Mouse (Mus musculus): ENCODE measurements around the gene Gm10643. TPM values are rescaled to one million over a fixed set of nuclear protein-coding genes. Genes with fewer than 3 reads are reported as not detected.

The Gm10643 gene
- polyA plus RNA-seq, 1 experiment from 2014 or later, result 1.2 TPM

DNA sequence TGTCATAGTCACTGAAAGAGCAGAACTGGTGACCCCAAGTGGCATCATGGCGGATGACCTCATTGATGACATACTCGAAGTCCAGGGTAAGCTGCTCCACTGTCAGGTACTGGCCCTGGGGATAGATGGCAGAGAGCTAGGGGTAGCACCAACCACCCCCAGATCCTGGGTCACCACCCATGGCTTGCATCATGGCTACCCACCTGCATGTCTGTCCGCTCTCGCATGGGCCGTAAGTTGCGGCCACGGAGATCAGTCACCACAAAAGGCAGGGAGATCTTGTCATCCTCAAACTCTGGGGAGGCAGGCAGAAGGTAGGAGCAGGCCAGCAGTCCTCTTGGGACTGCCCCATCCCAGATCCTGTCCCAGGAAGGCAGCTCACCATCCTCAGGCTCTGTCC lies 33.4 kb upstream of the Gm10643 start:
- 96% methylated on average over 7 of the region's 7 CpGs for WGBS

DNA sequence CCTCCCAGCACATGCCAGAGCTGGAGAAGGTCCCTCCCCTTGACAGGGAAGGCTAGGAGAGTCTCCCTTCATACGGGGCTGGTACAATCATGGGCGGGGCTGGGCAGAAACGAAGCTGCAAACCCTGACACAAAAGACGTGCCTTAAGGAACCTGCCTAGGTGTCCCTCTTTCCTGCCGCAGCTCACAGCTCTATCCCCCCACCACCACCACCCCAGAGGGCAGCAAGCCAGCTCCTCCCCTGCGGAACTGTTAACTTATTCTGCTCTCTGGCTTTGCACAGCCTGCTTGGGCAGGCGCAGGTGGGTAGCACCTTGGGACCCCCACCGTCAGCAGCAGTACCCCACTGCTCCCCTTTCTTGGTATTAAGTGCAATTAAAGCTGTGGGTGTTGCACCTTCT lies 31.1 kb upstream of the Gm10643 start:
- ATAC-seq (replicated peaks; ENCODE audit: insufficient number of reproducible peaks, low FRiP score, low TSS enrichment, low read depth) (no peak), DNase-seq (ENCODE audit: low spot score) (no peak)
- Histone ChIP-seq H3K27ac (replicated peaks; ENCODE audit: low read depth, low read length) (no peak overlapping the region), H3K9me3 (replicated peaks; ENCODE audit: control insufficient read depth, low read length) (no peaks in the 10 kb centered on the region), H3K9ac (replicated peaks; ENCODE audit: low read length) (no peak overlapping the region), H3K4me2 (ENCODE audit: low read depth, low read length) (no peak overlapping the region), H3K4me1 (ENCODE audit: control insufficient read depth, insufficient read depth, low read length) (no peaks in the 10 kb centered on the region), H3K27me3 (ENCODE audit: control insufficient read depth, insufficient read depth, low read length) (no peaks in the 10 kb centered on the region), H3K4me3 (ENCODE audit: low read depth, low read length) (no peak overlapping the region), H3K36me3 (replicated peaks; ENCODE audit: control insufficient read depth, insufficient read depth, low read depth, low read length) (peaks cover 13% of the 10 kb centered on the region)
- 71% methylated on average over 8 of the region's 8 CpGs for WGBS

More for the DNA sequence above, 33.4 kb upstream of the Gm10643 start:
- DNase-seq (ENCODE audit: low spot score) (no peak), ATAC-seq (replicated peaks; ENCODE audit: insufficient number of reproducible peaks, low FRiP score, low TSS enrichment, low read depth) (no peak)
- Histone ChIP-seq H3K36me3 (replicated peaks; ENCODE audit: control insufficient read depth, insufficient read depth, low read depth, low read length) (peaks cover 10% of the 10 kb centered on the region), H3K4me1 (ENCODE audit: control insufficient read depth, insufficient read depth, low read length) (peaks cover 2% of the 10 kb centered on the region; the same call in 1 of the 2 replicates), H3K27ac (replicated peaks; ENCODE audit: low read depth, low read length) (no peak overlapping the region), H3K9me3 (replicated peaks; ENCODE audit: control insufficient read depth, low read length) (no peaks in the 10 kb centered on the region), H3K27me3 (ENCODE audit: control insufficient read depth, insufficient read depth, low read length) (no peaks in the 10 kb centered on the region), H3K4me2 (ENCODE audit: low read depth, low read length) (no peak overlapping the region), H3K9ac (replicated peaks; ENCODE audit: low read length) (no peak overlapping the region), H3K4me3 (ENCODE audit: low read depth, low read length) (no peak overlapping the region)

DNA sequence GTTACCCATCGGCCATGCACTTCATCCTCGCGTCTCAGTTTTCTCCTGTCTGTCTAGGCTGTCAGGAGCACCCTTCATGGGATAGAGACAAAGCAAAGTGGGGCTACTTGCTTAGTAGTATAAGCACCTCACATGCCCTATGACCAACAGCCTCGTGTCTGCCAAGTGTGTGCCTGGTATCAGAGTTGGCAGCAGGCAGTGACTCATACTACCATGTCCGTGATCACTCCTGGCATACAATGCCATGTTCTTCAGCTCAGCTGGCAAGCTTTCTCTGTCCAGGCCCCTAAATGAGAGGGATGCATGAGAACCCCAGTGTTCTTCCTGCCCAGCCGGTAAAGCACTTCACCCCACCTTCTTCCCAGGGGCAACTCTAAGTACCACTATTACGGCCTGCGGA lies 25.6 kb upstream of the Gm10643 start:
- no peak overlapping the region for H3K27ac ChIP-seq (replicated peaks; ENCODE audit: low read depth, low read length)
- H3K4me2 ChIP-seq (ENCODE audit: low read depth, low read length), result no peak overlapping the region
- H3K27me3 ChIP-seq (ENCODE audit: control insufficient read depth, insufficient read depth, low read length), result no peaks in the 10 kb centered on the region
- no peak for ATAC-seq (replicated peaks; ENCODE audit: insufficient number of reproducible peaks, low FRiP score, low TSS enrichment, low read depth)
- no peaks in the 10 kb centered on the region for H3K4me1 ChIP-seq (ENCODE audit: control insufficient read depth, insufficient read depth, low read length)
- 91% methylated on average over 8 of the region's 8 CpGs for WGBS
- H3K4me3 ChIP-seq (ENCODE audit: low read depth, low read length), result no peak overlapping the region
- DNase-seq (ENCODE audit: low spot score), result no peak
- no peaks in the 10 kb centered on the region for H3K9me3 ChIP-seq (replicated peaks; ENCODE audit: control insufficient read depth, low read length)
- H3K9ac ChIP-seq (replicated peaks; ENCODE audit: low read length), result no peak overlapping the region
- peaks cover 8% of the 10 kb centered on the region for H3K36me3 ChIP-seq (replicated peaks; ENCODE audit: control insufficient read depth, insufficient read depth, low read depth, low read length)

DNA sequence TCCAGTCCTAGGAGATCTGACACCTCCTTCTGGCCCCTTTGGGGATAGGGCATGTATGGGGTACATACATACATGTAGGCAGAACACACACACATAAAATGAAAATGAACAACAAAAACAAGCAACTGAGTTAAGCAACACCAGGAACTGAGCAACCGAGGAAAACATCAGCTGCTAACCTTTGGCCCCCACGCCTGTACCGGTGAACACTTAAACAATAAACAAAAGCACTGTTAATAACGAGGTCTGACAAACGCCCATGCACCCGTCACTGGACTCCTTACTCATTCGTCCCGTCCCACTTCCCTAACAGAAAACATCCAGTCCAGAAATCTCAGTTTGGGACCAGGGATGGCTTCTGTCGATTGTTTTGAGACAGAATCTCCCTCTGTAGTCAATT lies 24.3 kb upstream of the Gm10643 start:
- no peak overlapping the region for H3K9ac ChIP-seq (replicated peaks; ENCODE audit: low read length)
- no peak overlapping the region for H3K4me2 ChIP-seq (ENCODE audit: low read depth, low read length)
- WGBS, result 75% methylated on average over 9 of the region's 9 CpGs
- H3K4me3 ChIP-seq (ENCODE audit: low read depth, low read length), result no peak overlapping the region
- no peaks in the 10 kb centered on the region for H3K9me3 ChIP-seq (replicated peaks; ENCODE audit: control insufficient read depth, low read length)
- no peaks in the 10 kb centered on the region for H3K27me3 ChIP-seq (ENCODE audit: control insufficient read depth, insufficient read depth, low read length)
- H3K4me1 ChIP-seq (ENCODE audit: control insufficient read depth, insufficient read depth, low read length), result no peaks in the 10 kb centered on the region
- H3K36me3 ChIP-seq (replicated peaks; ENCODE audit: control insufficient read depth, insufficient read depth, low read depth, low read length), result peaks cover 8% of the 10 kb centered on the region
- DNase-seq (ENCODE audit: low spot score), result no peak
- no peak overlapping the region for H3K27ac ChIP-seq (replicated peaks; ENCODE audit: low read depth, low read length)
- no peak for ATAC-seq (replicated peaks; ENCODE audit: insufficient number of reproducible peaks, low FRiP score, low TSS enrichment, low read depth)

DNA sequence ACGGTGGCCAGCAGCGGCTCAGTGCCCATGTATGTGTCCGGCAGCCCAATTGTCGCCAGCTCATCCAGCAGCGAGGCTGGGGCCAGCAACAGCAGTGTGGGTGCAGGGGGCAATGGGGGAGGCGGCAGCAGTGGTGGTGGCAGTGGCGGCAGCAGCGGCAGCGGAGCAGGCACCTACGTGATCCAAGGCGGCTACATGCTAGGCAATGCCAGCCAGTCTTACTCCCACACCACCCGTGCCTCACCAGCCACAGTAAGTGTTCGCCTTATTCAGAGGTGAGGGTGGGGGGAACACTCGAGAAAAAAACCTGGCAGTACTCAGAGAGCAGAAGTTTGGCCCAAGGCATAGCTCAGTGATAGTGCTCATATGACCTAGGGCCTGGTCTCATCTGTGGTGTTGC lies 22.9 kb upstream of the Gm10643 start:
- ATAC-seq (replicated peaks; ENCODE audit: insufficient number of reproducible peaks, low FRiP score, low TSS enrichment, low read depth) (no peak), DNase-seq (ENCODE audit: low spot score) (no peak)
- Histone ChIP-seq H3K9me3 (replicated peaks; ENCODE audit: control insufficient read depth, low read length) (no peaks in the 10 kb centered on the region), H3K4me3 (ENCODE audit: low read depth, low read length) (no peak overlapping the region), H3K27me3 (ENCODE audit: control insufficient read depth, insufficient read depth, low read length) (no peaks in the 10 kb centered on the region), H3K36me3 (replicated peaks; ENCODE audit: control insufficient read depth, insufficient read depth, low read depth, low read length) (peaks cover 6% of the 10 kb centered on the region), H3K9ac (replicated peaks; ENCODE audit: low read length) (no peak overlapping the region), H3K4me1 (ENCODE audit: control insufficient read depth, insufficient read depth, low read length) (no peaks in the 10 kb centered on the region), H3K4me2 (ENCODE audit: low read depth, low read length) (no peak overlapping the region), H3K27ac (replicated peaks; ENCODE audit: low read depth, low read length) (no peak overlapping the region)
- 93% methylated on average over 14 of the region's 14 CpGs for WGBS

DNA sequence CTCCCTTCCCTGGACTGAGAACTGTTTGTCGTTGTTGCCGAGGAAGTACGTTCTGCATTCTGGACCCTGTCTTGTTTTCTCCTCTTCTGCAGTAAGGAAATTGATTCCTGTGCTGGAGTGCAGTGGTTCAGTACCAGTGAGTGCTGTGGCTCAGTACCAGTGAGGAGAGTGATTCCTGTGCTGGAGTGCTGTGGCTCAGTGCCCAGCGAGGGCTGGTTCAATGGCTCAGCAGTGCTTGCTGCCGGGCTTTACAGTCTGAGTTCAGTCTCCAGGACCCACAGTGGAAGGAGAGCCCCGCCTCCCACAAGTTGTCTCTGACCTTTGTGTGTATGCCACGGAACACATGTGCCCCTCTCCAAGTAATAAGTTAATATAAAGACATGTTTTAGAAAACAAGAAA lies 22.2 kb upstream of the Gm10643 start:
- no peaks in the 10 kb centered on the region for H3K4me1 ChIP-seq (ENCODE audit: control insufficient read depth, insufficient read depth, low read length)
- no peak for DNase-seq (ENCODE audit: low spot score)
- WGBS, result 88% methylated on average over 7 of the region's 7 CpGs
- H3K27me3 ChIP-seq (ENCODE audit: control insufficient read depth, insufficient read depth, low read length), result no peaks in the 10 kb centered on the region
- no peak for ATAC-seq (replicated peaks; ENCODE audit: insufficient number of reproducible peaks, low FRiP score, low TSS enrichment, low read depth)
- H3K4me2 ChIP-seq (ENCODE audit: low read depth, low read length), result no peak overlapping the region
- peaks cover 8% of the 10 kb centered on the region for H3K36me3 ChIP-seq (replicated peaks; ENCODE audit: control insufficient read depth, insufficient read depth, low read depth, low read length)
- H3K4me3 ChIP-seq (ENCODE audit: low read depth, low read length), result no peak overlapping the region
- no peak overlapping the region for H3K9ac ChIP-seq (replicated peaks; ENCODE audit: low read length)
- H3K9me3 ChIP-seq (replicated peaks; ENCODE audit: control insufficient read depth, low read length), result no peaks in the 10 kb centered on the region
- no peak overlapping the region for H3K27ac ChIP-seq (replicated peaks; ENCODE audit: low read depth, low read length)

DNA sequence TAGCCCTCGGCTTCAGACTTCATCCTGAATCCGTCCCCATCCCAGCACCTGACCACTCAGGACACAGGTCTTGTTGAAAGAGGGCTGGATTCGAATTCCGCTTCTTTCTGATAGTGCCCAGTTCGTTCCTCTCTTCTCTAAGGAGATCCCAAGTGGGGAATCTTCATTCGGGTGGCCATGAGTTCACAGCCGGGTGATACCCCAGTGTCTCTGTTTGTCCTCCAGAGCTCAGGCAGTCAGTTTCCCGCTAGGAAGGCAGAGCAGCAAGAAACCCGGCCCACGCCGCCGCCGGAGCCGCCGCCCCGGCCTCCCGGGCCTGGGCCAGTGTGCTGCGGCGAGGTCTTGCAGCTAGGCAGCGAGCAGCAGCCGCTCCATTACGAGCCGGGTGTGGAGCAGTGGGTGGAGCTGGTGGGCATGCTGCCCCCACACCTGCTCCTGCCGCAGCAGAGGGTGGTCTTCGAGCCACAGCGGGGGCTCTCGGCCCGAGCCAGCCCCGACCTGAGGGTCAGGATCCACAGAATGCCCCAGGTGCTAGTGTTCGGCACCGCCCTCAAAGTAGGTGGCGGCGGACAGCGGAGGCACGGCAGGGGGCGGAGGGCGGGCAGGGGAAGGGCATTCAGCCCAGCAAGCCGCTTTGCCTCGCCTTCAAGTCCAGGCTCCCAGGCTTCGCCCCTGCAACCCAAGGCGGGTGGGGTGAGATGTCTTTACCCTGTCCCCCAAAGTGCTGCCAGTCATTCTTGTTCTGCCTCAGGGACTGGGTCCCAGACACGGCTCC lies 19.6 kb upstream of the Gm10643 start:
- no peak overlapping the region for H3K4me3 ChIP-seq (ENCODE audit: low read depth, low read length)
- no peaks in the 10 kb centered on the region for H3K27me3 ChIP-seq (ENCODE audit: control insufficient read depth, insufficient read depth, low read length)
- DNase-seq (ENCODE audit: low spot score), result no peak
- H3K9me3 ChIP-seq (replicated peaks; ENCODE audit: control insufficient read depth, low read length), result no peaks in the 10 kb centered on the region
- H3K36me3 ChIP-seq (replicated peaks; ENCODE audit: control insufficient read depth, insufficient read depth, low read depth, low read length), result peaks cover 8% of the 10 kb centered on the region
- H3K27ac ChIP-seq (replicated peaks; ENCODE audit: low read depth, low read length), result no peak overlapping the region
- H3K4me1 ChIP-seq (ENCODE audit: control insufficient read depth, insufficient read depth, low read length), result no peaks in the 10 kb centered on the region
- no peak overlapping the region for H3K4me2 ChIP-seq (ENCODE audit: low read depth, low read length)
- ATAC-seq (replicated peaks; ENCODE audit: insufficient number of reproducible peaks, low FRiP score, low TSS enrichment, low read depth), result no peak
- WGBS, result 39% methylated on average over 36 of the region's 42 CpGs
- H3K9ac ChIP-seq (replicated peaks; ENCODE audit: low read length), result no peak overlapping the region

DNA sequence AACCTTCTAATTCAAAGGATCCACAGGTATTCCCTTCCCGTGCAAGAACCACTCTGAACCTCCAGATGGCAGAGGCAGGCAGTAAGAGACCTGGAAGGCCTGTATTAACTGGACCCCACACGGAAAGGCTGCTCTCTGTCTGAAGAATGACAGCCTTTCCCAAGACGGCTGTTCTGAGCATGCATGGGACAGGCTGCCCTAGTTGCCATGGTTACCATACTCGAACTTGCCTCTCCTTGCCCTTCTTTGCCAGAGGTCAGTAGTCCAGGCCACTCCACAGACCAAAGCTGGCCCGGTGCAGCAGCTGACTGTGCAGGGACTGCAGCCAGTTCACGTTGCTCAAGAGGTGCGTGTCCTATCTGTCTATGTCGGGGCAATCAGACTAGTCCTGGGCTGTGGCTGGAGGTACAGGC lies 18.9 kb upstream of the Gm10643 start:
- H3K27ac ChIP-seq (replicated peaks; ENCODE audit: low read depth, low read length), result no peak overlapping the region
- H3K9ac ChIP-seq (replicated peaks; ENCODE audit: low read length), result no peak overlapping the region
- H3K4me3 ChIP-seq (ENCODE audit: low read depth, low read length), result no peak overlapping the region
- H3K4me1 ChIP-seq (ENCODE audit: control insufficient read depth, insufficient read depth, low read length), result no peaks in the 10 kb centered on the region
- no peaks in the 10 kb centered on the region for H3K9me3 ChIP-seq (replicated peaks; ENCODE audit: control insufficient read depth, low read length)
- 27% methylated on average over 8 of the region's 8 CpGs for WGBS
- peak; percentile 54; the same call in 1 of the 2 replicates for ATAC-seq (replicated peaks; ENCODE audit: insufficient number of reproducible peaks, low FRiP score, low TSS enrichment, low read depth)
- H3K36me3 ChIP-seq (replicated peaks; ENCODE audit: control insufficient read depth, insufficient read depth, low read depth, low read length), result peaks cover 8% of the 10 kb centered on the region
- DNase-seq (ENCODE audit: low spot score), result peak; percentile 33
- no peaks in the 10 kb centered on the region for H3K27me3 ChIP-seq (ENCODE audit: control insufficient read depth, insufficient read depth, low read length)
- no peak overlapping the region for H3K4me2 ChIP-seq (ENCODE audit: low read depth, low read length)

Measured in embryonic facial prominence, embryonic 11.5 days (tissue).